Comparison of ENCODE assay signal across 8 mouse cellular contexts in the genomic region with DNA sequence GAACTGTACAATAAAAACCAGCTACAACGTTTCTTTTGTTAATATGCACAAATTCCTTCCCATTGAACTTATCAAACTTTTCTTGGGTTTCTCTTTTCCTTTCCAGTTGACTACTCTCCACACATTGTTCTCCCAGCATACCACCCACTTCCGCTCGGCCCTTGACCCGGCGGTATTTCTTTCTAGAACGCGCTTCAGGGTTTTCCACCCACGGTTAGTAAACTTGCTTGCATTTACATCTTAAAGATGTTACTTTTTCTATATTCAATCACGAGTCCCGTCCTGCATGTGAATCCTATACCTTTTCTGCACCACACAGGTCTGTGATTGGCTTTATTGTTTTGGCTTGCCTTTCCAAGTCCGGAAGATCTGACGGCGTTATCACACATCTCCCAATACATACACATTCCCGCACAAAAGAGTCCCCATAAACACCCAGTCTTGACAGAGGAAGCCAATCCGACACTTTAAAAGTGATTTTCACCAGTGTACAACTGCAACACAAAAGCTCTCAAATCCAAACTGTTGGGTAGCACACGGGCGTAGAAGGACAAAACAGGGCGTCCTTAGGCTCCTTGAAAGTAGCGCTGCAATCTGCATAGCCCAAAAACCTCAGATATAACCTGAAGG. TPM values are rescaled to one million over a fixed set of nuclear protein-coding genes. Genes with fewer than 3 reads are reported as not detected.
DNase-seq lines count a peak whose midpoint lies in the region; ATAC-seq lines count a peak whose summit lies in the region.

No protein-coding gene starts in this region.

- H3K27ac ChIP-seq in brown adipose tissue, adult 24 weeks (replicated peaks; ENCODE audit: low read depth, low read length) = peak overlapping the region; percentile 56
- H3K27ac ChIP-seq in heart, embryonic 14.5 days (replicated peaks in 1 of 2; ENCODE audit: control insufficient read depth in 1 of 2, insufficient read depth in 1 of 2, low read depth in 2 of 2, low read length in 2 of 2) = peak overlapping the region; percentile 96 to 98
- peak overlapping the region; percentile 91 for H3K27ac ChIP-seq in liver, embryonic 16.5 days (ENCODE audit: low read length)
- H3K27ac ChIP-seq in neural tube, embryonic 12.5 days = peak overlapping the region; percentile 92

- WGBS in heart, embryonic 14.5 days = under 1% methylated on average over 19 of the region's 19 CpGs
- WGBS in liver, embryonic 16.5 days (ENCODE audit: insufficient replicate concordance) = under 1% methylated on average over 19 of the region's 19 CpGs
- under 1% methylated on average over 19 of the region's 19 CpGs for WGBS in neural tube, embryonic 12.5 days

- DNase-seq in CD8-positive naive resting alpha-beta T cell, adult 2 months (ENCODE audit: low read depth in 2 of 2, low spot score in 2 of 2) = peak; percentile 48 to 58
- DNase-seq in kidney, postnatal 10 days = peak; percentile 86
- DNase-seq in telencephalon, adult 2 months (ENCODE audit: low read depth, low spot score) = peak; percentile 69

- no peaks in the 10 kb centered on the region for H3K27me3 ChIP-seq in heart, embryonic 14.5 days (ENCODE audit: control insufficient read depth, insufficient read depth, low read length)
- H3K27me3 ChIP-seq in liver, embryonic 16.5 days (ENCODE audit: control insufficient read depth, insufficient read depth, low read depth, low read length) = no peaks in the 10 kb centered on the region
- no peaks in the 10 kb centered on the region for H3K27me3 ChIP-seq in neural tube, embryonic 12.5 days (replicated peaks)

- peak overlapping the region; percentile 68 for H3K4me2 ChIP-seq in heart, embryonic 14.5 days (ENCODE audit: low read length)
- peak overlapping the region; percentile 81 for H3K4me2 ChIP-seq in liver, embryonic 16.5 days (ENCODE audit: low read depth, low read length)
- H3K4me2 ChIP-seq in neural tube, embryonic 12.5 days (replicated peaks) = peak overlapping the region; percentile 70

- peak overlapping the region; percentile 98 for H3K9ac ChIP-seq in heart, embryonic 14.5 days (ENCODE audit: low read length)
- H3K9ac ChIP-seq in liver, embryonic 16.5 days (ENCODE audit: low read depth, low read length) = peak overlapping the region; percentile 92
- peak overlapping the region; percentile 86 for H3K9ac ChIP-seq in neural tube, embryonic 12.5 days

- no peaks in the 10 kb centered on the region for H3K36me3 ChIP-seq in heart, embryonic 14.5 days (ENCODE audit: control insufficient read depth, insufficient read depth, low read length)
- no peaks in the 10 kb centered on the region for H3K36me3 ChIP-seq in liver, embryonic 16.5 days (ENCODE audit: control insufficient read depth, insufficient read depth)
- H3K36me3 ChIP-seq in neural tube, embryonic 12.5 days = no peaks in the 10 kb centered on the region

- H3K9me3 ChIP-seq in heart, embryonic 14.5 days (ENCODE audit: control insufficient read depth, low read length) = no peaks in the 10 kb centered on the region
- H3K9me3 ChIP-seq in liver, embryonic 16.5 days (replicated peaks; ENCODE audit: control insufficient read depth, low read length) = no peaks in the 10 kb centered on the region
- no peaks in the 10 kb centered on the region for H3K9me3 ChIP-seq in neural tube, embryonic 12.5 days

- peak overlapping the region; percentile 81 for H3K4me3 ChIP-seq in brown adipose tissue, adult 24 weeks (ENCODE audit: insufficient read depth, low read depth, low read length)
- peak overlapping the region; percentile 90 to 99 for H3K4me3 ChIP-seq in heart, embryonic 14.5 days (ENCODE audit: control insufficient read depth in 1 of 2, insufficient read depth in 1 of 2, low read depth in 1 of 2, low read length in 2 of 2)
- peak overlapping the region; percentile 94 for H3K4me3 ChIP-seq in liver, embryonic 16.5 days (ENCODE audit: low read depth, low read length)
- H3K4me3 ChIP-seq in neural tube, embryonic 12.5 days = peak overlapping the region; percentile 94

- H3K4me1 ChIP-seq in brown adipose tissue, adult 24 weeks (ENCODE audit: control insufficient read depth, insufficient read depth, insufficient read length, low read length) = peaks cover 9% of the 10 kb centered on the region; the same call in 1 of the 2 replicates
- H3K4me1 ChIP-seq in heart, embryonic 14.5 days (ENCODE audit: control insufficient read depth in 2 of 2, insufficient read depth in 2 of 2, low read length in 2 of 2) = peaks cover 0 to 12% of the 10 kb centered on the region in 2 experiments; a peak in 2 of 4 replicates
- peaks cover 11% of the 10 kb centered on the region for H3K4me1 ChIP-seq in liver, embryonic 16.5 days (ENCODE audit: control insufficient read depth, low read depth, low read length)
- peaks cover 8% of the 10 kb centered on the region for H3K4me1 ChIP-seq in neural tube, embryonic 12.5 days

- ATAC-seq in erythroid progenitor cell, adult 5-6 weeks (replicated peaks; ENCODE audit: low FRiP score, poor library complexity, severe bottlenecking) = peak; percentile 25
- no peak for ATAC-seq in heart, embryonic 14.5 days (ENCODE audit: insufficient number of reproducible peaks, insufficient read depth, low FRiP score, low read depth)
- ATAC-seq in liver, embryonic 16.5 days (ENCODE audit: low read depth) = no peak
- peak; percentile 43; the same call in 1 of the 2 replicates for ATAC-seq in neural tube, embryonic 12.5 days (ENCODE audit: low FRiP score, low read depth)

RNA-seq across cellular contexts. Expression of a gene that starts 0.6 kb away (rescaled TPM):
- 11.5 and 15.4 TPM in 2 replicates for polyA plus RNA-seq in brown adipose tissue, adult 24 weeks (2012; ENCODE audit: insufficient read depth, insufficient read length, missing spikeins)
- total RNA-seq in erythroid progenitor cell, adult 5-6 weeks (2015; ENCODE audit: low replicate concordance) = 40.7 and 55.8 TPM in 2 replicates
- total RNA-seq in erythroid progenitor cell, adult 5-6 weeks (2017; ENCODE audit: low replicate concordance) = 34.4 and 45.4 TPM in 2 replicates
- 117 and 128 TPM in 2 replicates for polyA plus RNA-seq in heart, embryonic 14.5 days (2014; fragmentation: Nextera tagmentation; extraction: Ambion mirVana)
- polyA plus RNA-seq in liver, embryonic 16.5 days (2015; fragmentation: Nextera tagmentation; extraction: Ambion mirVana) = 10.9 and 11.2 TPM in 2 replicates
- polyA plus RNA-seq in neural tube, embryonic 12.5 days (2016; fragmentation: Nextera tagmentation; extraction: Ambion mirVana) = 128 and 132 TPM in 2 replicates

Comparison
In these comparisons a context has a peak if more than half of its experiments do, and no peak if none do; other contexts are left out.
1. ATAC-seq: peak in erythroid progenitor cell, adult 5-6 weeks (single experiment) and neural tube, embryonic 12.5 days (single experiment); none in heart, embryonic 14.5 days (single experiment) and liver, embryonic 16.5 days (single experiment).
2. Peak in every context shown above with its lines, with median percentiles within 50 percentile points of each other: DNase-seq, H3K27ac ChIP-seq, H3K4me3 ChIP-seq, H3K4me2 ChIP-seq and H3K9ac ChIP-seq.